Mouse (Mus musculus) liver, adult 2 months (tissue): Measurements from ENCODE around the gene Ccdc136.

Source experiments
- CTCF ChIP-seq: fragments of 200-500 bp; IDR thresholded peaks from 2 replicates; pipeline ENCODE4 v1.5.1; 2011; ENCODE audit warnings: low read depth, low read length, control low read depth
- POLR2A ChIP-seq: fragments of 200-500 bp; IDR thresholded peaks from 2 replicates; pipeline ENCODE4 v1.6.1; 2011; ENCODE audit warnings: low read length, control low read depth; ENCODE audit not compliant: insufficient read depth; ENCODE audit errors: extremely low read depth

DNA sequence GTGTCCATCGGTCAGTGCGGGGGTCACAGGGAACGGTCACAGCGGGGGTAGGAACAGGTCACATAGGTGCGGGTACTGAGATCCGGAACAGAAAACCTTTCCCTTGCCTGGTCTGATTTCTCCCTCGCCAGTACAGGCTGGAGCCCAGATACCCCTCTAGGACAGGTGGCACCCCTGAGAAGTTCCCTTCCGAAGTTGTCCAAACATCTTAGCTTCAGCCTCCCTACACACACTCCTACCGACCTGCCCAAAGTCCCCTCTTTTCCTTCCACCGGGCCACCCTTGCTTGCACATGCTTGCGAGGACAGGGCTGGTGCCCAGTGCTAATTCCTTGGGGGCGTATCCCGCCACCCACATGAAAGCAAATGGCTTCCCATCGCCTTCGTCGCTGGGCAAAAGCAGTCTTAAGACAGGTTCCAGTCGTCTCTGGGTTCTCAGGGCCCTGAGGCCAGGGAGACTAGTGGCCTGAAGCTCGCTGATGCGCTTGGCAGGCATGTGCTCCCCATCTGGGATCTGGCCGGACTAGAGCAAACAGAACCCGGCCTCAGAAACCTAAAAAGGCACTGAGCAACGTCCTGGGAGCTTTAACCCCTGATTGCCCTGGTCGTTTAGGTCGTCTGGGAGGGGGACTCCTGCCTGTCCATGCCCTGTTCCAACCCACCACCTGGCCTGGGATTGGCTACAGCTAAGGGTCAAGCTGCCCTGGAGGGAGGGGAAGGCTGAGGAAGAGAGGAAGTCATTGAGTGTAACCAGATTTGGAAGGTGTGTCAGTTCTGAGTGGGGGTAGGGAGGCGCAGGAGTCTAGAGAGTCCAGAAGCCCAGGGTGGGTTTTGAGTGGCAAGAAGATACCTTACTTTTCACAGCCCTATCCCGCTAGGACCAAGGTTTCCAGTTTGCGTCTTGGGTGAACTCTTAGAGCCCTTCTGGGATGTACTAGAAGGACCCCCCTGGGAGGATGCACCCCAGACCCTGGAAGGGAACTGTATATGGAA is 38.0 kb downstream of the Ccdc136 start:
- TF ChIP-seq CTCF (no peak), POLR2A (no peak)
